Mouse (Mus musculus) myocyte (in vitro differentiated cells): Measurements from ENCODE around the gene Brwd1. TPM values are rescaled to one million over a fixed set of nuclear protein-coding genes. Genes with fewer than 3 reads are reported as not detected.

Source experiments
- H3K27me3 ChIP-seq: one replicate; pipeline ENCODE4 v1.6.1; 2011; ENCODE audit not compliant: control insufficient read depth, insufficient read depth, insufficient read length
- H3K36me3 ChIP-seq: one replicate; pipeline ENCODE4 v1.6.1; 2011; ENCODE audit not compliant: control insufficient read depth, insufficient read depth
- H3K4me2 ChIP-seq: one replicate; pipeline ENCODE4 v1.6.1; 2011; ENCODE audit warnings: low read depth, control low read depth
- H3K4me3 ChIP-seq: one replicate; pipeline ENCODE4 v1.5.1; 2011; ENCODE audit warnings: mild to moderate bottlenecking, control low read depth, moderate library complexity
- H3K79me2 ChIP-seq: one replicate; pipeline ENCODE4 v1.6.1; 2011; ENCODE audit not compliant: control insufficient read depth, insufficient read depth
- H3ac ChIP-seq: one replicate; pipeline ENCODE4 v1.6.1; 2011; ENCODE audit not compliant: control insufficient read depth, insufficient read length
- CEBPB ChIP-seq: IDR thresholded peaks from 2 replicates; pipeline ENCODE4 v1.6.1; 2011; ENCODE audit warnings: mild to moderate bottlenecking, moderate library complexity; ENCODE audit not compliant: poor library complexity, insufficient read depth, severe bottlenecking
- E2F4 ChIP-seq: IDR thresholded peaks from one replicate; pipeline ENCODE4 v1.6.1; 2011; ENCODE audit warnings: mild to moderate bottlenecking, control low read depth, moderate library complexity; ENCODE audit not compliant: insufficient read depth
- MAX ChIP-seq: IDR thresholded peaks from one replicate; pipeline ENCODE4 v1.6.1; 2011; ENCODE audit warnings: low read depth, mild to moderate bottlenecking, control low read depth
- MYOD1 ChIP-seq, 3 experiments: IDR thresholded peaks; one replicate each; pipeline ENCODE4 v1.6.1; 2011; ENCODE audit warnings: control low read depth in 2 of 3, low read depth in 2 of 3, mild to moderate bottlenecking in 2 of 3, moderate library complexity in 1 of 3; ENCODE audit not compliant: insufficient read length in 2 of 3, control insufficient read depth in 1 of 3
- MYOG ChIP-seq, 3 experiments: IDR thresholded peaks; one replicate each; pipeline ENCODE4 v1.6.1; 2011; ENCODE audit warnings: control low read depth in 2 of 3, low read depth in 2 of 3, mild to moderate bottlenecking in 2 of 3; ENCODE audit not compliant: insufficient read length in 2 of 3, control insufficient read depth in 1 of 3, insufficient read depth in 1 of 3
- POLR2A ChIP-seq: IDR thresholded peaks from one replicate; pipeline ENCODE4 v1.6.1; 2011; ENCODE audit warnings: low read depth, mild to moderate bottlenecking, control low read depth, moderate library complexity; ENCODE audit not compliant: insufficient read length
- POLR2AphosphoS2 ChIP-seq: IDR thresholded peaks from one replicate; pipeline ENCODE4 v1.6.1; 2011; ENCODE audit warnings: low read depth, control low read depth; ENCODE audit not compliant: insufficient read length
- REST ChIP-seq: IDR thresholded peaks from one replicate; pipeline ENCODE4 v1.6.1; 2011; ENCODE audit warnings: mild to moderate bottlenecking, control low read depth, moderate library complexity; ENCODE audit not compliant: insufficient read depth, insufficient read length
- SRF ChIP-seq: IDR thresholded peaks from one replicate; pipeline ENCODE4 v1.6.1; 2011; ENCODE audit warnings: low read depth; ENCODE audit not compliant: control insufficient read depth, insufficient read length
- TCF12 ChIP-seq: IDR thresholded peaks from one replicate; pipeline ENCODE4 v1.6.1; 2011; ENCODE audit warnings: mild to moderate bottlenecking, control low read depth; ENCODE audit not compliant: poor library complexity, insufficient read depth, severe bottlenecking
- TCF3 ChIP-seq: IDR thresholded peaks from one replicate; pipeline ENCODE4 v1.6.1; 2011; ENCODE audit warnings: low read depth, control low read depth; ENCODE audit not compliant: insufficient read length
- USF1 ChIP-seq: IDR thresholded peaks from one replicate; pipeline ENCODE4 v1.6.1; 2011; ENCODE audit warnings: low read depth, mild to moderate bottlenecking, control low read depth, moderate library complexity
- polyA plus RNA-seq: library from polyadenylated mRNA; unstranded; fragments of >200 nt; fragmentation: generic; extraction: Trizol; gene quantifications from one replicate; pipeline ENCODE4 v1.2.1, GENCODE M21; 2012; ENCODE audit warnings: missing spikeins

Brwd1 gene
- polyA plus RNA-seq, 1 experiment = 21.4 TPM

DNA sequence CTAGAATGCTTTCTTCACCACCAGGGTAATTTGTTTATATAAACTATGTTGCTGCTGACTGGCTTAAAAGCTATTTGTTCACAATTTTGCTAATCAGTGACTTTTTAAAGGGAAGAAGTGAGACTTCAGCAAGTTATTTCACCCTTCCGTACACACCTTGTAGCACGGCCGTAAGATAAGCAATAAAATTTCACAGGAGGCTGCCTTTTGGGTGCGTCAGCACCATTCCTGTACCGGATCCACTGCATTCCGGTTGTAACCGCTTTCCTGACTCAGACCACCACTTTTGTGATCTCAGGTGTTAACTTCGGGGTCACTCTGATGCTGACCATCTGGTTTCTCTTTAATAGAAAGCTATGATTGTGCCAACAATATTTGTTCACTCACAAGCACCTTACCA lies 124.2 kb downstream of the Brwd1 start:
- Histone ChIP-seq H3K27me3 (no peaks in the 10 kb centered on the region), H3ac (no peak overlapping the region), H3K79me2 (no peaks in the 10 kb centered on the region), H3K4me2 (no peak overlapping the region), H3K36me3 (no peaks in the 10 kb centered on the region), H3K4me3 (no peak overlapping the region)
- TF ChIP-seq POLR2A (no peak), REST (no peak), TCF12 (no peak), POLR2AphosphoS2 (no peak)

GRCm38 (mm10) chr16:95956618-95957017 lies 125.7 kb downstream of the Brwd1 start:
- H3K4me2 ChIP-seq = no peak overlapping the region
- H3K79me2 ChIP-seq = no peaks in the 10 kb centered on the region
- no peaks in the 10 kb centered on the region for H3K27me3 ChIP-seq
- TF ChIP-seq MYOG (IDR thresholded peaks at IDR 0.05; ENCODE audit: control insufficient read depth in 1 of 3, insufficient read depth in 1 of 3, insufficient read length in 2 of 3, low read depth in 2 of 3) (no peak), MAX (no peak), POLR2A (no peak), SRF (no peak), USF1 (no peak), REST (no peak), CEBPB (no peak), MYOD1 (IDR thresholded peaks at IDR 0.05; ENCODE audit: control insufficient read depth in 1 of 3, insufficient read length in 2 of 3, low read depth in 2 of 3) (no peak), E2F4 (no peak), TCF3 (no peak), POLR2AphosphoS2 (no peak), TCF12 (no peak)
- no peaks in the 10 kb centered on the region for H3K36me3 ChIP-seq
- H3ac ChIP-seq = no peak overlapping the region
- no peak overlapping the region for H3K4me3 ChIP-seq

DNA sequence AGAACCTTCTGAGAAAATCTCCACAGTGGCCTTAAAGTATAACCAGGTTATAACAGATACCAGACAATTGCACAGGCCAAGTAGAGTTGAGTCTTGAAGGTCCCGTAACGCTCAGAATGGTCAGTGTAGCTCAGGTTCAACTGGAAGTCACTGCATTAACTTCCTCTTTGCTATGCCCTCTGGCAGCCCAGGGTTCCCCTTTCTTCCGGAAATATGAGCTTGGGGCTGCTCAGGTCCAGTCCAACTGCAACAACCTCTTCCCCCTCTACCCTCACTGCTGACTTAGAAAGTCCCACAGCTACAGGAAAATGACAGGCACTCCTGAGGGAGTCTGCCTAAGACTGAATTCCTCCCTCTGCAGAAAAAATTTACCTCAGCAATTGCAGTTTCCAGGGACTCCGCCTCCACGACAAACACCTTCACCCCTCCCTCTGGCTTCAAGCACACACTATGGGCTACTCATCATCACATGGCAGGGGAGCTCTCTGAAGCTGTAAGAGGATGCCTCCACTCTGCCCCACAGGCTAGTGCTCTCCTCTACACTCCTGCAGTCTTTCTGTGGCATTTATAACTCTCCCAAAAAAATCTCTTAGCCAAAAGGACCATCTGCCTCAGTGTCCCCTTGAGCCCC lies 126.5 kb downstream of the Brwd1 start:
- no peak overlapping the region for H3K4me2 ChIP-seq
- H3K27me3 ChIP-seq = no peaks in the 10 kb centered on the region
- no peaks in the 10 kb centered on the region for H3K36me3 ChIP-seq
- TF ChIP-seq MYOG (IDR thresholded peaks at IDR 0.05; ENCODE audit: control insufficient read depth in 1 of 3, insufficient read depth in 1 of 3, insufficient read length in 2 of 3, low read depth in 2 of 3) = no peak
- TF ChIP-seq CEBPB = no peak
- no peak for TF ChIP-seq TCF3
- no peak for TF ChIP-seq REST
- no peak overlapping the region for H3K4me3 ChIP-seq
- no peak overlapping the region for H3ac ChIP-seq
- no peaks in the 10 kb centered on the region for H3K79me2 ChIP-seq

DNA sequence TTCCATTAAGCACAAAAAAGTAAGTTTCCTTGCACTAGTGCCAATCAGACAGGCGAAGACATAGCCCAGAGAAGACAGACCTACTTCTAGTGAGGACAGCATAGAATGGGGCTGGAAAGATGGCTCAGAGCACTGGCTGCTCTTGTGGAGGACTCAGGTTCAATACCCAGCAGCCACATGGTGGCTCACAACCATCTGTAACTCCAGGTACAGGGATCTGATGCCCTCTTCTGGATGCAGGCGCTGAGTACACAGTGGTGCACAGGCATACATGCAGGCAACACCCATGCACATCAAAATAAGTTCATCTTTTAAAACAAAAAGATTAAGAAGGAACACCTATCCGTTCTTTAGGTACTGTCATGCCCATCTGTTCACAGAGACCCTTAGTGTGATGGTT lies 128.0 kb downstream of the Brwd1 start:
- TF ChIP-seq E2F4 = no peak
- no peak for TF ChIP-seq USF1
- TF ChIP-seq CEBPB = no peak
- TF ChIP-seq POLR2A = no peak
- no peak for TF ChIP-seq TCF3
- TF ChIP-seq MAX = no peak
- no peak for TF ChIP-seq TCF12
- no peak for TF ChIP-seq MYOG (IDR thresholded peaks at IDR 0.05; ENCODE audit: control insufficient read depth in 1 of 3, insufficient read depth in 1 of 3, insufficient read length in 2 of 3, low read depth in 2 of 3)
- no peak for TF ChIP-seq SRF
- TF ChIP-seq MYOD1 (IDR thresholded peaks at IDR 0.05; ENCODE audit: control insufficient read depth in 1 of 3, insufficient read length in 2 of 3, low read depth in 2 of 3) = no peak
- TF ChIP-seq POLR2AphosphoS2 = no peak
- TF ChIP-seq REST = no peak
- Histone ChIP-seq H3K4me3 (no peak overlapping the region), H3ac (no peak overlapping the region), H3K36me3 (no peaks in the 10 kb centered on the region), H3K79me2 (no peaks in the 10 kb centered on the region), H3K27me3 (no peaks in the 10 kb centered on the region), H3K4me2 (no peak overlapping the region)

- no peak for TF ChIP-seq MYOD1 (IDR thresholded peaks at IDR 0.05; ENCODE audit: control insufficient read depth in 1 of 3, insufficient read length in 2 of 3, low read depth in 2 of 3)
- TF ChIP-seq TCF3 = no peak
- no peak for TF ChIP-seq E2F4
- no peak for TF ChIP-seq MAX
- no peak for TF ChIP-seq POLR2AphosphoS2
- no peak for TF ChIP-seq SRF
- no peak for TF ChIP-seq MYOG (IDR thresholded peaks at IDR 0.05; ENCODE audit: control insufficient read depth in 1 of 3, insufficient read depth in 1 of 3, insufficient read length in 2 of 3, low read depth in 2 of 3)
- TF ChIP-seq POLR2A = no peak
- TF ChIP-seq TCF12 = no peak
- TF ChIP-seq USF1 = no peak
- no peak for TF ChIP-seq REST
- no peak for TF ChIP-seq CEBPB
- H3K36me3 ChIP-seq = no peaks in the 10 kb centered on the region
Measured at GRCm38 (mm10) chr16:95953159-95953650, 129.1 kb downstream of the Brwd1 start.

More at GRCm38 (mm10) chr16:95953159-95953650, 129.1 kb downstream of the Brwd1 start:
- H3K27me3 ChIP-seq = no peaks in the 10 kb centered on the region
- no peaks in the 10 kb centered on the region for H3K79me2 ChIP-seq
- H3ac ChIP-seq = no peak overlapping the region
- no peak overlapping the region for H3K4me3 ChIP-seq
- H3K4me2 ChIP-seq = no peak overlapping the region
